7 mouse cellular contexts compared by ENCODE assay signal in the genomic region with DNA sequence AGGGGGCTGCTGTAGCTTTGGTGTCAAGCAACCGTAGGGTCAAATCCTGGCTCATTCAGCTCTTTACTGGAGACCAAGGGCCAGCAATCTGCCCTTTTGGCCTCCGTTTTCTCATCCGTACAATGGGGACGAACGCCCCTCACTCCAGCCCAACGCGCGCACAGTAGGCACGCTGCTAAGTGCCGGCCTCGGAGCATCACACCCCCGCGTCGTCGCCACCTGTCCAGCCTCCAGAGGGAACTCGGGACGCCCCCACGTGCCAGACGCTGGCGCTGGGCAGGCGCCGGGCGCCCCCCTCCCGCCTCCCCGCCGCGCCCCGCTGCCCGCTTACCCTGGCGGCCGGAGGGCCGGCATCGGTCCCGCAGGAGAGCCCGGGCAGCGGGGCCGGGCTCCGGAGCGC. TPM values are rescaled to one million over a fixed set of nuclear protein-coding genes. Genes with fewer than 3 reads are reported as not detected.
DNase-seq lines count a peak whose midpoint lies in the region; ATAC-seq and TF ChIP-seq lines count a peak whose summit lies in the region.

No protein-coding gene starts in this region.

- peaks cover 43% of the 10 kb centered on the region for H3K4me1 ChIP-seq in lung, embryonic 16.5 days (replicated peaks; ENCODE audit: control insufficient read depth, insufficient read depth, low read length)
- H3K4me1 ChIP-seq in forebrain, embryonic 11.5 days (replicated peaks; ENCODE audit: control insufficient read depth, insufficient read depth, low read length): peaks cover 43% of the 10 kb centered on the region
- peaks cover 40% of the 10 kb centered on the region for H3K4me1 ChIP-seq in hindbrain, postnatal 0 days (ENCODE audit: insufficient read depth, low read length)
- H3K4me1 ChIP-seq in neural tube, embryonic 14.5 days (ENCODE audit: control insufficient read depth, insufficient read depth, low read length): peaks cover 66% of the 10 kb centered on the region

- H3K9me3 ChIP-seq in lung, embryonic 16.5 days (ENCODE audit: control insufficient read depth, low read length): no peaks in the 10 kb centered on the region
- no peaks in the 10 kb centered on the region for H3K9me3 ChIP-seq in forebrain, embryonic 11.5 days (ENCODE audit: control insufficient read depth, low read length)
- H3K9me3 ChIP-seq in hindbrain, postnatal 0 days (ENCODE audit: low read length): no peaks in the 10 kb centered on the region
- H3K9me3 ChIP-seq in neural tube, embryonic 14.5 days (ENCODE audit: control insufficient read depth, low read length): no peaks in the 10 kb centered on the region

- no peak for TF ChIP-seq CTCF in hindbrain, postnatal 0 days (IDR thresholded peaks at IDR 0.05; ENCODE audit: low read depth)

- H3K4me3 ChIP-seq in lung, embryonic 16.5 days (ENCODE audit: low read length): peak overlapping the region; percentile 63
- H3K4me3 ChIP-seq in forebrain, embryonic 11.5 days (ENCODE audit: low read depth, low read length): peak overlapping the region; percentile 50
- peak overlapping the region; percentile 52 for H3K4me3 ChIP-seq in hindbrain, postnatal 0 days (ENCODE audit: low read length)
- H3K4me3 ChIP-seq in neural tube, embryonic 14.5 days (ENCODE audit: low read depth, low read length): peak overlapping the region; percentile 50

- DNase-seq in lung, postnatal 14 days: no peak
- no peak for DNase-seq in forebrain, embryonic 11.5 days (ENCODE audit: low spot score)
- DNase-seq in hindbrain, postnatal 0 days (ENCODE audit: low spot score): no peak
- no peak for DNase-seq in yolk sac, embryonic 10.5 days (ENCODE audit: low spot score)

- peak overlapping the region; percentile 83 for H3K4me2 ChIP-seq in lung, embryonic 16.5 days (ENCODE audit: low read depth, low read length)
- peak overlapping the region; percentile 77 for H3K4me2 ChIP-seq in forebrain, embryonic 11.5 days (ENCODE audit: low read depth, low read length, severe bottlenecking)
- peak overlapping the region; percentile 73 for H3K4me2 ChIP-seq in hindbrain, postnatal 0 days (ENCODE audit: low read depth, low read length)
- H3K4me2 ChIP-seq in neural tube, embryonic 14.5 days (ENCODE audit: low read depth, low read length): peak overlapping the region; percentile 70

- 3% methylated on average over 30 of the region's 39 CpGs for WGBS in lung, embryonic 16.5 days
- WGBS in forebrain, embryonic 11.5 days: 4% methylated on average over 23 of the region's 39 CpGs
- 3% methylated on average over 35 of the region's 39 CpGs for WGBS in hindbrain, postnatal 0 days
- WGBS in neural tube, embryonic 14.5 days: 4% methylated on average over 37 of the region's 39 CpGs

- no peaks in the 10 kb centered on the region for H3K36me3 ChIP-seq in lung, embryonic 16.5 days (ENCODE audit: control insufficient read depth, insufficient read depth, low read length)
- no peaks in the 10 kb centered on the region for H3K36me3 ChIP-seq in forebrain, embryonic 11.5 days (ENCODE audit: control insufficient read depth, insufficient read depth, low read length)
- H3K36me3 ChIP-seq in hindbrain, postnatal 0 days (ENCODE audit: insufficient read depth, low read length): no peaks in the 10 kb centered on the region
- H3K36me3 ChIP-seq in neural tube, embryonic 14.5 days (ENCODE audit: control insufficient read depth, insufficient read depth, low read length): no peaks in the 10 kb centered on the region

- no peak for ATAC-seq in lung, embryonic 16.5 days (ENCODE audit: low read depth)
- ATAC-seq in forebrain, embryonic 11.5 days (replicated peaks; ENCODE audit: low FRiP score): no peak
- no peak for ATAC-seq in hindbrain, postnatal 0 days
- no peak for ATAC-seq in neural tube, embryonic 14.5 days (ENCODE audit: low read depth)
- ATAC-seq in granulocyte monocyte progenitor cell, adult 5-6 weeks (replicated peaks; ENCODE audit: poor library complexity, severe bottlenecking): no peak

- H3K9ac ChIP-seq in lung, embryonic 16.5 days (ENCODE audit: low read length): peak overlapping the region; percentile 76
- peak overlapping the region; percentile 72 for H3K9ac ChIP-seq in forebrain, embryonic 11.5 days (ENCODE audit: low read length)
- H3K9ac ChIP-seq in hindbrain, postnatal 0 days (replicated peaks; ENCODE audit: low read length): peak overlapping the region; percentile 70
- H3K9ac ChIP-seq in neural tube, embryonic 14.5 days (replicated peaks; ENCODE audit: low read depth, low read length): peak overlapping the region; percentile 63

- peaks cover 23% of the 10 kb centered on the region for H3K27me3 ChIP-seq in lung, embryonic 16.5 days (ENCODE audit: control insufficient read depth, insufficient read depth, low read depth, low read length)
- peaks cover 28% of the 10 kb centered on the region for H3K27me3 ChIP-seq in forebrain, embryonic 11.5 days (ENCODE audit: control insufficient read depth, insufficient read depth, low read length)
- 0 out of 2 replicates have a peak, but pooled peaks cover 3% of the 10 kb centered on the region for H3K27me3 ChIP-seq in hindbrain, postnatal 0 days (ENCODE audit: insufficient read depth, low read length)
- H3K27me3 ChIP-seq in neural tube, embryonic 14.5 days (ENCODE audit: control insufficient read depth, insufficient read depth, low read length): peaks cover 7% of the 10 kb centered on the region

- H3K27ac ChIP-seq in lung, embryonic 16.5 days (ENCODE audit: low read length): peak overlapping the region; percentile 59; the same call in 1 of the 2 replicates
- H3K27ac ChIP-seq in forebrain, embryonic 11.5 days (ENCODE audit: low read depth, low read length): no peak overlapping the region
- peak overlapping the region; percentile 74 for H3K27ac ChIP-seq in hindbrain, postnatal 0 days
- H3K27ac ChIP-seq in neural tube, embryonic 14.5 days (ENCODE audit: low read depth, low read length): peak overlapping the region; percentile 76

RNA-seq across cellular contexts. Expression of a gene that starts 24.6 kb away (rescaled TPM):
- 7.2 and 7.3 TPM in 2 replicates for polyA plus RNA-seq in lung, embryonic 16.5 days (2015; fragmentation: Nextera tagmentation; extraction: Ambion mirVana)
- 12.1 and 12.6 TPM in 2 replicates for polyA plus RNA-seq in forebrain, embryonic 11.5 days (2014; fragmentation: Nextera tagmentation; extraction: Ambion mirVana)
- 89.2 and 98.3 TPM in 2 replicates for total RNA-seq in hindbrain, postnatal 0 days (2014; rRNA removed)
- polyA plus RNA-seq in hindbrain, postnatal 0 days (2015; fragmentation: Nextera tagmentation; extraction: Ambion mirVana): 8.6 and 8.8 TPM in 2 replicates
- 15.4 and 16.3 TPM in 2 replicates for polyA plus RNA-seq in neural tube, embryonic 14.5 days (2014; fragmentation: Nextera tagmentation; extraction: Ambion mirVana)
- total RNA-seq in granulocyte monocyte progenitor cell, adult 5-6 weeks (2014; fragmentation: Nextera tagmentation): 52.2 and 56.9 TPM in 2 replicates
- total RNA-seq in granulocyte monocyte progenitor cell, adult 5-6 weeks (2017): 76.8 and 81.2 TPM in 2 replicates
